Mouse (Mus musculus): Measurements from ENCODE around the gene Rad9b.

- no peak for TF ChIP-seq POLR2A (IDR thresholded peaks at IDR 0.05; ENCODE audit: borderline replicate concordance, extremely low read depth, low read depth, low read length)
- TF ChIP-seq CTCF (IDR thresholded peaks at IDR 0.05; ENCODE audit: insufficient read depth, low read length): no peak
Measured at GRCm38 (mm10) chr5:122274785-122275184, 79.2 kb downstream of the Rad9b start.
